Mouse (Mus musculus): ENCODE results near the gene Cep104.

The Cep104 gene

GRCm38 (mm10) chr4:153974431-153975291 is at the start of gene Cep104, which contains the start of gene Dffb:
Gene Cep104 (plus strand): TSS chr4:153975194.
Gene Dffb (minus strand): TSS chr4:153975126.
- DNase-seq (ENCODE audit: low spot score) = peak; percentile 95

- DNase-seq (ENCODE audit: low spot score) = no peak
Observed at GRCm38 (mm10) chr4:153928772-153929299, 46.2 kb upstream of the Cep104 start.

GRCm38 (mm10) chr4:153929425-153929824 is 45.6 kb upstream of the Cep104 start:
- no peak for DNase-seq (ENCODE audit: low spot score)

- no peak for DNase-seq (ENCODE audit: low spot score)
Observed at GRCm38 (mm10) chr4:153929921-153930320, 45.1 kb upstream of the Cep104 start.

- DNase-seq (ENCODE audit: low spot score) = peak; percentile 50
Observed at GRCm38 (mm10) chr4:153943243-153943642, 31.8 kb upstream of the Cep104 start.

GRCm38 (mm10) chr4:153944261-153944660 is 30.7 kb upstream of the Cep104 start:
- no peak for DNase-seq (ENCODE audit: low spot score)

GRCm38 (mm10) chr4:153945741-153946140 is 29.3 kb upstream of the Cep104 start:
- no peak for DNase-seq (ENCODE audit: low spot score)

- no peak for DNase-seq (ENCODE audit: low spot score)
Observed at GRCm38 (mm10) chr4:153950372-153950771, 24.6 kb upstream of the Cep104 start.

GRCm38 (mm10) chr4:153951150-153951549 is 23.8 kb upstream of the Cep104 start:
- DNase-seq (ENCODE audit: low spot score) = no peak

GRCm38 (mm10) chr4:153951692-153952091 is 23.3 kb upstream of the Cep104 start:
- peak; percentile 26 for DNase-seq (ENCODE audit: low spot score)

- DNase-seq (ENCODE audit: low spot score) = no peak
Observed at GRCm38 (mm10) chr4:153955651-153956050, 19.3 kb upstream of the Cep104 start.

- DNase-seq (ENCODE audit: low spot score) = peak; percentile 97
Observed at GRCm38 (mm10) chr4:153956569-153957405, 18.2 kb upstream of the Cep104 start, which contains the start of gene A430005L14Rik. Gene A430005L14Rik (plus strand): TSS chr4:153957237.

- DNase-seq (ENCODE audit: low spot score) = peak; percentile 58
Observed at GRCm38 (mm10) chr4:153957444-153958250, 17.3 kb upstream of the Cep104 start.

- DNase-seq (ENCODE audit: low spot score) = no peak
Observed at GRCm38 (mm10) chr4:153962631-153963030, 12.4 kb upstream of the Cep104 start.

GRCm38 (mm10) chr4:153966651-153967050 is 8.3 kb upstream of the Cep104 start:
- no peak for DNase-seq (ENCODE audit: low spot score)

GRCm38 (mm10) chr4:153967556-153967955 is 7.4 kb upstream of the Cep104 start:
- DNase-seq (ENCODE audit: low spot score) = no peak

- DNase-seq (ENCODE audit: low spot score) = no peak
Observed at GRCm38 (mm10) chr4:153968063-153968462, 6.9 kb upstream of the Cep104 start.

GRCm38 (mm10) chr4:153975292-153975662 is 283 bp downstream of the Cep104 start:
- no peak for DNase-seq (ENCODE audit: low spot score)

GRCm38 (mm10) chr4:153975768-153976167 is 774 bp downstream of the Cep104 start:
- peak; percentile 12 for DNase-seq (ENCODE audit: low spot score)

GRCm38 (mm10) chr4:153979243-153979642 is 4.2 kb downstream of the Cep104 start:
- no peak for DNase-seq (ENCODE audit: low spot score)

- no peak for DNase-seq (ENCODE audit: low spot score)
Observed at GRCm38 (mm10) chr4:153980470-153980869, 5.5 kb downstream of the Cep104 start.

- no peak for DNase-seq (ENCODE audit: low spot score)
Observed at GRCm38 (mm10) chr4:153992715-153993114, 17.7 kb downstream of the Cep104 start.
